Mouse (Mus musculus): ENCODE results near the gene Eci2.
"Not testable (repeated sequence)": the region's sequence is repeated elsewhere in the genome, so short reads cannot be mapped to it uniquely, and the experiment has no call there.

Gene Eci2

DNA sequence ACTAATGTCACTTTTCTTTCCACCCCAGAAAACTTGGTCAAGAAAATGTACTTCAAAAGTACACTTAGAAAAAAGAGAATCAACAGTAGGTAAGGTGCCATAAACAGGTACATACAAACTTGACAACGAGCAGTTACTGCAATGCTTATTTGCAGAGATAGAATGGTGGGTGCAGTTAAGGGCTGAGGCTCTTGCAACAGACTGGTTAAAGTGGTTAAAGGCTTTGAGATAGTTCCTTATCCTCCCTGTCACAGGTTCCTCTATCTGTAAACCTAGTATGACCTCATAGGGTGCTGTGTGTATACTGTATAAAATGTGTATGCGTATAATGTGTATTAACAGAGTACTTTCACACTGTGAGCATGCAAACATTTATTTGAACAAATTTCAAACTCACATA lies 75.5 kb downstream of the Eci2 start:
- in situ Hi-C loops (cut with MboI; ENCODE audit: low pct_unique_long_range_greater_than_20kb in 1 of 2, low sequenced_read_pairs in 2 of 2, unreplicated experiment in 1 of 2) = not testable (repeated sequence)

DNA sequence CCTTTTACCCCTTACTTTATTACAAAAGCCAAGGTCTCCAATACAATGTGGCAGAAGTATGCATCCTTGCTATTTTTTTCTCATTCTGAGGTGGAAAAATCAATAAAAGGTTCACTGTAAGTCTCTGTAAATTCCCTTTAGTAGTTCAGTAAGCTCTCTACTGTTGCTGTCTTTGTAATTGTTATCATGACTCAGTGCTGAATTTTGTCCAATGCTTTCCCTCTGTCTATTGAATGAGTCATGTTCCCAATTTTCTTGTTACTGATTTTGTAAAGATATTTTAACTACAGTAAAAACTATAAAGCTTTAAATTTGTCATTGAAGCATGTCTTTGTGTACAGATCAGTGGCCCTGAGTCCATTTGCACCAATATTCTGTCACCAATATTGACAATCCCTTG lies 84.5 kb downstream of the Eci2 start:
- in situ Hi-C loops (cut with MboI; ENCODE audit: low pct_unique_long_range_greater_than_20kb in 1 of 2, low sequenced_read_pairs in 2 of 2, unreplicated experiment in 1 of 2) = no loop called here

GRCm38 (mm10) chr13:34934931-34935644 lies 91.8 kb downstream of the Eci2 start:
- in situ Hi-C loops (cut with MboI; ENCODE audit: low pct_unique_long_range_greater_than_20kb in 1 of 2, low sequenced_read_pairs in 2 of 2, unreplicated experiment in 1 of 2) = no loop called here
